Mouse (Mus musculus) brain, embryonic 14.5 days (tissue): ENCODE results near the gene Hist2h2aa2. TPM values are rescaled to one million over a fixed set of nuclear protein-coding genes. Genes with fewer than 3 reads are reported as not detected.
A peak's percentile ranks its signal among the peaks of the same experiment; 100 is the strongest.
"Not testable (repeated sequence)": the region's sequence is repeated elsewhere in the genome, so short reads cannot be mapped to it uniquely, and the experiment has no call there.

Source experiments
- DNase-seq: peaks from one replicate; pipeline ENCODE4 v3.0.0-alpha.2; 2011; ENCODE audit warnings: low read depth
- CTCF ChIP-seq: fragments of 200-500 bp; IDR thresholded peaks from 2 replicates; pipeline ENCODE4 v1.5.1; 2012; ENCODE audit warnings: inconsistent platforms, mild to moderate bottlenecking, moderate library complexity, borderline replicate concordance; ENCODE audit not compliant: insufficient read depth, insufficient read length; ENCODE audit errors: extremely low read depth
- POLR2A ChIP-seq: fragments of 200-500 bp; IDR thresholded peaks from 2 replicates; pipeline ENCODE4 v1.6.1; 2012; ENCODE audit warnings: mild to moderate bottlenecking, inconsistent platforms, borderline replicate concordance; ENCODE audit not compliant: poor library complexity, insufficient read depth, insufficient read length, severe bottlenecking; ENCODE audit errors: extremely low read depth
- polyA plus RNA-seq: library from polyadenylated mRNA; depleted of rRNA; stranded (reverse); fragments of >200 nt; gene quantifications from 2 replicates; pipeline ENCODE4 v1.2.3, GENCODE M21; 2012; rRNA removed

Hist2h2aa2 gene
- polyA plus RNA-seq: 7.9 and 27.8 TPM in 2 replicates

GRCm38 (mm10) chr3:96239949-96240798, at the start of gene Hist2h2aa2:
TSS of gene Hist2h2aa2 (minus strand) at chr3:96240276.
- DNase-seq: peak; percentile 91

- no peak for DNase-seq
- TF ChIP-seq CTCF: no peak
- TF ChIP-seq POLR2A: no peak
These were observed 49.1 kb upstream of the Hist2h2aa2 start for GRCm38 (mm10) chr3:96289201-96289600.

DNA sequence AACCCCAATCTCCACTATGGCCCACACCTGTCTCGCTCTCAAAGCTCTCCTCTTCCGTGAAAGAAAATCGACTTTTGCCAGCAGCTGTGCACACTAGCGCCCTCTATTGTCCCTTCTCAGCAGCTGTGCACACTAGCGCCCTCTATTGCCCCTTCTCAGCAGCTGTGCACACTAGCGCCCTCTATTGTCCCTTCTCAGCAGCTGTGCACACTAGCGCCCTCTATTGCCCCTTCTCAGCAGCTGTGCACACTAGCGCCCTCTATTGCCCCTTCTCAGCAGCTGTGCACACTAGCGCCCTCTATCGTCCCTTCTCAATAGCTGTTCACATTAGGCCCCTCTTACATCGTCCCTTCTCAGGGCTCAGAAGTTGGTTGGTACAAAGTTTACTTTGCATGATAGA, 47.3 kb upstream of the Hist2h2aa2 start:
- DNase-seq: not testable (repeated sequence)

GRCm38 (mm10) chr3:96284457-96284856, 44.4 kb upstream of the Hist2h2aa2 start:
- TF ChIP-seq POLR2A (no peak), CTCF (peak; percentile 57; the same call in 1 of the 2 replicates)
- DNase-seq: peak; percentile 68

DNA sequence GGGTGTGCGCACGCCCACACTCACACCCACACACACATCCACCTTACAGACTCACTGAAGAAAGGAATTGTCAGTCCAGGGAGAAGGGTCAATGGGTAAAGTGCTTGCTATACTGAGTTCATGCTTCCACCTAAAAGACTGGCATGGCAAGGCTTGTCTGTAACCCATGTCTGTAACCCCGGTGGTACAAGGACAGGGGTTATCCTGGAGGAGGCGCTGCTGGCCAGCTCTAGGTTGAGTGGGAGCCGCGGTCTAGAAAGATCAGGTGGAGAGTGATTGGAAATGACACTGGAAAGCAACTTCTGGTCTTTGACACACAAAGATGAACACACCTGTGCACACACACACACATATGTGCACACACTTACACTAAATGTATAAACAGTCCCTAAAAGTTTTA, 40.6 kb upstream of the Hist2h2aa2 start:
- no peak for TF ChIP-seq POLR2A
- TF ChIP-seq CTCF: no peak
- no peak for DNase-seq

- peak; percentile 95 for TF ChIP-seq CTCF
- peak; percentile 14; the same call in 1 of the 2 replicates for TF ChIP-seq POLR2A
- peak; percentile 98 for DNase-seq
These were observed 37.9 kb upstream of the Hist2h2aa2 start for GRCm38 (mm10) chr3:96277800-96278624.

- TF ChIP-seq POLR2A: no peak
- TF ChIP-seq CTCF: no peak; the same call in 1 of the 2 replicates
These were observed 37.3 kb upstream of the Hist2h2aa2 start for GRCm38 (mm10) chr3:96277428-96277799.

GRCm38 (mm10) chr3:96273591-96274465, 33.8 kb upstream of the Hist2h2aa2 start:
- TF ChIP-seq POLR2A (no peak), CTCF (no peak)
- DNase-seq: no peak

More at GRCm38 (mm10) chr3:96277428-96277799, 37.3 kb upstream of the Hist2h2aa2 start:
- peak; percentile 58 for DNase-seq

GRCm38 (mm10) chr3:96269511-96270474, 29.7 kb upstream of the Hist2h2aa2 start, which contains the start of gene Hist2h2bb:
TSS of gene Hist2h2bb (plus strand) at chr3:96269752.
- peak; percentile 99 for DNase-seq
- peak; percentile 84 for TF ChIP-seq POLR2A
- TF ChIP-seq CTCF: no peak

DNA sequence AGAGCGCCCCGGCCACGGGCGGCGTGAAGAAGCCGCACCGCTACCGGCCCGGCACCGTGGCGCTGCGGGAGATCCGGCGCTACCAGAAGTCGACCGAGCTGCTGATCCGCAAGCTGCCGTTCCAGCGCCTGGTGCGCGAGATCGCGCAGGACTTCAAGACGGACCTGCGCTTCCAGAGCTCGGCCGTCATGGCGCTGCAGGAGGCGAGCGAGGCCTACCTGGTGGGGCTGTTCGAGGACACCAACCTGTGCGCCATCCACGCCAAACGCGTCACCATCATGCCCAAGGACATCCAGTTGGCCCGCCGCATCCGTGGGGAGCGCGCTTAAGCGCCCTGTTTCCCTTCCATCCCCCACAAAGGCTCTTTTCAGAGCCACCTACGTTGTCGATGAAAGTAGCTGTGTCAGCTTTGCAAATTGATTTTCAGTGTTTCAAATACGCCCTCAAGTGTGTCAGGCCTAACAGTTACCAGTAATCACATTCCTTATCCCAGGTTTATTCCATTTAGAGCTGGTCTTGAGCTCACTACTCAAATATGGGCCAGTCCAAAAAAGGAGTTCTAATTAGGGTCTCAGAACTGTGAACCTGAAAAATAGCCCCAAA, 28.8 kb upstream of the Hist2h2aa2 start:
- not testable (repeated sequence) for DNase-seq
